ENCODE assay signal across 10 mouse cellular contexts in the genomic region with DNA sequence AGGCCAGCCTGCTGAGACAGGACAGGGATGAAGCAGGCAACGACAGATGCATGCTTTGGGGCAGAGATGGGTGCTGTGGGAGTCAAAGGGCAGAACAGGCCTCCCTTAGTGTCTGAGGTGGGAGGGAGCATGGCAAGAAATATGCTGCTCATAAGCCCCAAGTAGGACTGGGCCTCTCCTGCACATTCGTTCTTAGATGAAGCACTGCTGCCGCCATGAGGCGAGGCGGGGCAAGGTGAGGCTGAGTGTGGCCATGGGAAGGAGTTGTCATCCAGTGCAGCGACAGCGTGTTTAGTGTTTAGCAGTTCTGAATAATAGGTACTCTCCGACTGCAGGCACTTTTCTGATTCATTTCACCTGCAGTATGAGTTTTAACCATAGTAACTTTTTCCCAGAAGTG. TPM values are rescaled to one million over a fixed set of nuclear protein-coding genes. Genes with fewer than 3 reads are reported as not detected.
DNase-seq lines count a peak whose midpoint lies in the region; ATAC-seq and TF ChIP-seq lines count a peak whose summit lies in the region.
"Had no signal": no experiment of that assay in that cellular context is flagged by ENCODE, and none has a peak within 500 bp of the region (broad histone marks: within the 10 kb centered on the region; RNA-seq: fewer than 3 reads in every experiment).

No protein-coding gene starts in this region.

- H3K4me3 ChIP-seq in stomach, postnatal 0 days (ENCODE audit: low read depth, low read length): no peak overlapping the region
- H3K4me3 ChIP-seq: megakaryocyte, embryonic 14.5 days had no signal

- peaks cover 41% of the 10 kb centered on the region for H3K36me3 ChIP-seq in stomach, postnatal 0 days (ENCODE audit: control insufficient read depth, insufficient read depth, low read length)

- no peaks in the 10 kb centered on the region for H3K27me3 ChIP-seq in stomach, postnatal 0 days (ENCODE audit: control insufficient read depth, insufficient read depth, low read length)
- H3K27me3 ChIP-seq: megakaryocyte, embryonic 14.5 days had no signal

- no peak overlapping the region for H3K9ac ChIP-seq in stomach, postnatal 0 days (ENCODE audit: low read length)

- no peak for TF ChIP-seq EP300 in stomach, postnatal 0 days (optimal IDR thresholded peaks at IDR 0.05)

- TF ChIP-seq CTCF in stomach, postnatal 0 days (IDR thresholded peaks at IDR 0.05; ENCODE audit: low read depth): peak; percentile 55

- H3K9me3 ChIP-seq in stomach, postnatal 0 days (ENCODE audit: control insufficient read depth, low read length): no peaks in the 10 kb centered on the region
- H3K9me3 ChIP-seq: megakaryocyte, embryonic 14.5 days had no signal

- H3K4me1 ChIP-seq in stomach, postnatal 0 days (replicated peaks; ENCODE audit: control insufficient read depth, insufficient read depth): no peaks in the 10 kb centered on the region
- H3K4me1 ChIP-seq: megakaryocyte, embryonic 14.5 days had no signal

- H3K4me2 ChIP-seq in stomach, postnatal 0 days (replicated peaks; ENCODE audit: low read depth): no peak overlapping the region

- no peak overlapping the region for H3K27ac ChIP-seq in stomach, postnatal 0 days (replicated peaks)

- no peak for ATAC-seq in stomach, postnatal 0 days (ENCODE audit: low FRiP score, low TSS enrichment)

- DNase-seq in embryo, embryonic 10.5 days (ENCODE audit: low spot score): peak; percentile 4
- no peak for DNase-seq in embryo, embryonic 10 days (ENCODE audit: low spot score)
- peak; percentile 39 for DNase-seq in right cerebral cortex, adult 18-20 months
- DNase-seq in right cerebral cortex, postnatal 36 days (ENCODE audit: low spot score in 2 of 2): no peak
- peak; percentile 31 to 41 for DNase-seq in frontal cortex, postnatal 36 days (ENCODE audit: low spot score in 2 of 2)
- DNase-seq in left cerebral cortex, adult 18-20 months (ENCODE audit: low spot score in 2 of 2): peak; percentile 40 to 46
- DNase-seq in stomach, postnatal 0 days (ENCODE audit: low spot score): peak; percentile 29
- no peak for DNase-seq in embryo, embryonic 9.5 days (ENCODE audit: extremely low spot score)

- WGBS in stomach, postnatal 0 days: 74% methylated on average over 8 of the region's 8 CpGs

RNA-seq across cellular contexts. Expression of a gene that starts 26.1 kb away (rescaled TPM):
- total RNA-seq in left cerebral cortex, adult 18-20 months (2021): 10 to 100 TPM; 32.4 to 35.1 TPM
- polyA plus RNA-seq in stomach, postnatal 0 days (2015; fragmentation: Nextera tagmentation; extraction: Ambion mirVana): 5.8 and 5.9 TPM in 2 replicates

RNA-seq across cellular contexts. Expression of a gene that starts 31.4 kb away (rescaled TPM):
- under 1 TPM; 0.23 to 0.33 TPM for total RNA-seq in left cerebral cortex, adult 18-20 months (2021)
- polyA plus RNA-seq in stomach, postnatal 0 days (2015; fragmentation: Nextera tagmentation; extraction: Ambion mirVana): 93.0 and 138 TPM in 2 replicates
- total RNA-seq: heart, postnatal 36 days had no signal

RNA-seq across cellular contexts. Expression of a gene that starts 53.3 kb away (rescaled TPM):
- under 1 TPM; 0.35 TPM for total RNA-seq in left cerebral cortex, adult 18-20 months (2021)
- 3.4 TPM in 2 replicates for polyA plus RNA-seq in stomach, postnatal 0 days (2015; fragmentation: Nextera tagmentation; extraction: Ambion mirVana)

Comparison
In these comparisons a context has a peak if more than half of its experiments do, and no peak if none do; other contexts are left out.
1. DNase-seq: peak in embryo, embryonic 10.5 days (single experiment), right cerebral cortex, adult 18-20 months (single experiment), frontal cortex, postnatal 36 days (2 of 2), left cerebral cortex, adult 18-20 months (2 of 2) and stomach, postnatal 0 days (single experiment); none in embryo, embryonic 10 days (single experiment), right cerebral cortex, postnatal 36 days (0 of 2) and embryo, embryonic 9.5 days (single experiment).